Mouse (Mus musculus): ENCODE measurements around the gene Rassf8.

DNA sequence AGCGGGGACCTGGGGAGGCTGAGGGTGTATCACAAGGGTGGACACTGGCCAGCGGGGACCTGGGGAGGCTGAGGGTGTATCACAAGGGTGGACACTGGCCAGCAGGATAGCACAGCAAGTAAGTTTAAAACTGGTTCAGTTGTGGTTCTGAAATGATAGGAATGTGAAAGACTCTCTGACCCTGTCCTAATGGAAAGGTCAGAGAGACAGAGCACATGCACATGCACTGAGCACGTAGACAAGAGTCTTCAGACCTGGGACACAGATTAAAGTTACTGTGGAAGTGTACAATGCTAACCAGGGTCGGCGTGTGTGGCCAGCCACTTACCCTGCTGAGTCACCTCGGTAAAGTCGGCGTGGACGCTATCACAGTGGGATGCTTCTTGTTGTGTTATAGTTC is 61.4 kb downstream of the Rassf8 start:
- no peak for TF ChIP-seq CTCF (IDR thresholded peaks at IDR 0.05; ENCODE audit: control insufficient read depth, insufficient read depth, insufficient replicate concordance, low read depth, low read length)
- TF ChIP-seq POLR2A (IDR thresholded peaks at IDR 0.05; ENCODE audit: control insufficient read depth, low read depth, low read length) = no peak

Measured in testis, adult 2 months (tissue).